Mouse (Mus musculus): ENCODE measurements around the gene Gpr157. TPM values are rescaled to one million over a fixed set of nuclear protein-coding genes. Genes with fewer than 3 reads are reported as not detected.

The Gpr157 gene
- total and polyA plus RNA-seq, 3 experiments: 0.19 to 0.88 TPM; not detected in 1

- H3K27me3 ChIP-seq (ENCODE audit: control insufficient read depth in 1 of 2, insufficient read depth in 2 of 2, low read length in 2 of 2): peaks cover 0 to 2% of the 10 kb centered on the region in 2 experiments; a peak in 2 of 4 replicates
- H3K79me2 ChIP-seq (ENCODE audit: control insufficient read depth, insufficient read depth, low read length, poor library complexity): no peaks in the 10 kb centered on the region
- no peaks in the 10 kb centered on the region for H3K9me3 ChIP-seq (replicated peaks; ENCODE audit: insufficient read depth, low read length)
- no peak overlapping the region for H3K27ac ChIP-seq (ENCODE audit: control insufficient read depth, low read depth, low read length)
- no peaks in the 10 kb centered on the region for H3K36me3 ChIP-seq (ENCODE audit: control insufficient read depth in 1 of 2, insufficient read depth in 2 of 2, low read length in 2 of 2)
- TF ChIP-seq ZC3H11A (IDR thresholded peaks at IDR 0.05; ENCODE audit: low read depth, low read length) (no peak), TBP (IDR thresholded peaks at IDR 0.05; ENCODE audit: low read depth, low read length) (no peak), BHLHE40 (IDR thresholded peaks at IDR 0.05; ENCODE audit: borderline replicate concordance, low read depth, low read length) (no peak), EP300 (IDR thresholded peaks at IDR 0.05; ENCODE audit: low read depth in 1 of 2, low read length in 2 of 2) (no peak), POLR2A (IDR thresholded peaks at IDR 0.05; ENCODE audit: control insufficient read depth in 1 of 2, insufficient read depth in 1 of 2, low read depth in 1 of 2, low read length in 2 of 2, poor library complexity in 1 of 2) (no peak), HCFC1 (IDR thresholded peaks at IDR 0.05; ENCODE audit: low read depth, low read length) (no peak), NELFE (IDR thresholded peaks at IDR 0.05; ENCODE audit: low read depth, low read length) (no peak), E2F4 (IDR thresholded peaks at IDR 0.05; ENCODE audit: borderline replicate concordance, low read depth, low read length) (no peak), MAX (IDR thresholded peaks at IDR 0.05; ENCODE audit: low read length) (no peak)
- H3K4me3 ChIP-seq (ENCODE audit: control insufficient read depth in 1 of 2, insufficient read depth in 1 of 2, low read depth in 2 of 2, low read length in 2 of 2): no peak overlapping the region
- H3K4me1 ChIP-seq (ENCODE audit: control insufficient read depth in 1 of 2, insufficient read depth in 2 of 2, low read length in 2 of 2): peaks cover 0 to 2% of the 10 kb centered on the region in 2 experiments; a peak in 1 of 4 replicates
- no peak for DNase-seq (ENCODE audit: low read depth, low spot score)
- H3K9ac ChIP-seq (ENCODE audit: control insufficient read depth, low read depth, low read length, poor library complexity, severe bottlenecking): no peak overlapping the region
These were observed 23.2 kb downstream of the Gpr157 start for GRCm38 (mm10) chr4:150110373-150110772.

- peak; percentile 61 for DNase-seq (ENCODE audit: low read depth, low spot score)
- peak overlapping the region in 1 of 2 experiments; percentile 36; a peak in 1 of 4 replicates for H3K4me3 ChIP-seq (ENCODE audit: control insufficient read depth in 1 of 2, insufficient read depth in 1 of 2, low read depth in 2 of 2, low read length in 2 of 2)
- no peak overlapping the region for H3K9ac ChIP-seq (ENCODE audit: control insufficient read depth, low read depth, low read length, poor library complexity, severe bottlenecking)
These were observed 25.7 kb downstream of the Gpr157 start for GRCm38 (mm10) chr4:150112867-150113266.

GRCm38 (mm10) chr4:150114505-150115061 lies 27.4 kb downstream of the Gpr157 start:
- H3K9me3 ChIP-seq (replicated peaks; ENCODE audit: insufficient read depth, low read length): no peaks in the 10 kb centered on the region
- no peak overlapping the region for H3K27ac ChIP-seq (ENCODE audit: control insufficient read depth, low read depth, low read length)
- H3K4me1 ChIP-seq (ENCODE audit: control insufficient read depth in 1 of 2, insufficient read depth in 2 of 2, low read length in 2 of 2): peaks cover 5 to 8% of the 10 kb centered on the region in 2 experiments
- DNase-seq (ENCODE audit: low read depth, low spot score): no peak
- peaks cover 0 to 6% of the 10 kb centered on the region in 2 experiments; a peak in 2 of 4 replicates for H3K36me3 ChIP-seq (ENCODE audit: control insufficient read depth in 1 of 2, insufficient read depth in 2 of 2, low read length in 2 of 2)
- H3K79me2 ChIP-seq (ENCODE audit: control insufficient read depth, insufficient read depth, low read length, poor library complexity): no peaks in the 10 kb centered on the region; the same call in 1 of the 2 replicates
- no peak overlapping the region for H3K9ac ChIP-seq (ENCODE audit: control insufficient read depth, low read depth, low read length, poor library complexity, severe bottlenecking)
- H3K4me3 ChIP-seq (ENCODE audit: control insufficient read depth in 1 of 2, insufficient read depth in 1 of 2, low read depth in 2 of 2, low read length in 2 of 2): no peak overlapping the region
- H3K27me3 ChIP-seq (ENCODE audit: control insufficient read depth in 1 of 2, insufficient read depth in 2 of 2, low read length in 2 of 2): no peaks in the 10 kb centered on the region; a peak in 1 of 4 replicates
- TF ChIP-seq RAD21 (IDR thresholded peaks at IDR 0.05; ENCODE audit: low read depth, low read length) (no peak), HCFC1 (IDR thresholded peaks at IDR 0.05; ENCODE audit: low read depth, low read length) (no peak), CHD2 (IDR thresholded peaks at IDR 0.05; ENCODE audit: low read length) (no peak), TCF12 (IDR thresholded peaks at IDR 0.05; ENCODE audit: low read depth, low read length) (no peak), UBTF (IDR thresholded peaks at IDR 0.05; ENCODE audit: borderline replicate concordance, insufficient read depth, low read depth, low read length) (no peak), ZC3H11A (IDR thresholded peaks at IDR 0.05; ENCODE audit: low read depth, low read length) (no peak), NELFE (IDR thresholded peaks at IDR 0.05; ENCODE audit: low read depth, low read length) (no peak), POLR2A (IDR thresholded peaks at IDR 0.05; ENCODE audit: control insufficient read depth in 1 of 2, insufficient read depth in 1 of 2, low read depth in 1 of 2, low read length in 2 of 2, poor library complexity in 1 of 2) (no peak), GABPA (IDR thresholded peaks at IDR 0.05; ENCODE audit: low read depth, low read length) (no peak), MXI1 (IDR thresholded peaks at IDR 0.05; ENCODE audit: low read depth, low read length) (no peak), MAX (IDR thresholded peaks at IDR 0.05; ENCODE audit: low read length) (no peak), ZMIZ1 (IDR thresholded peaks at IDR 0.05; ENCODE audit: low read depth, low read length) (no peak), RCOR1 (IDR thresholded peaks at IDR 0.05; ENCODE audit: low read depth, low read length) (no peak), CTCF (IDR thresholded peaks at IDR 0.05 in 2 of 3, conservative IDR thresholded peaks at IDR 0.05 in 1 of 3; ENCODE audit: control insufficient read depth in 1 of 3, insufficient read depth in 1 of 3, low read depth in 2 of 3, low read length in 3 of 3, poor library complexity in 1 of 3, severe bottlenecking in 1 of 3) (no peak), ZKSCAN1 (IDR thresholded peaks at IDR 0.05; ENCODE audit: low read depth, low read length) (no peak), MEF2A (IDR thresholded peaks at IDR 0.05; ENCODE audit: extremely low read depth, insufficient replicate concordance, low read depth, low read length, poor library complexity, severe bottlenecking) (no peak), SIN3A (IDR thresholded peaks at IDR 0.05; ENCODE audit: low read length) (no peak), GATA1 (IDR thresholded peaks at IDR 0.05; ENCODE audit: low read depth, low read length) (no peak)

More at GRCm38 (mm10) chr4:150112867-150113266, 25.7 kb downstream of the Gpr157 start:
- Histone ChIP-seq H3K4me1 (ENCODE audit: control insufficient read depth in 1 of 2, insufficient read depth in 2 of 2, low read length in 2 of 2) (peaks cover 0 to 2% of the 10 kb centered on the region in 2 experiments; a peak in 1 of 4 replicates), H3K27me3 (ENCODE audit: control insufficient read depth in 1 of 2, insufficient read depth in 2 of 2, low read length in 2 of 2) (no peaks in the 10 kb centered on the region; a peak in 1 of 4 replicates), H3K9me3 (replicated peaks; ENCODE audit: insufficient read depth, low read length) (no peaks in the 10 kb centered on the region), H3K36me3 (ENCODE audit: control insufficient read depth in 1 of 2, insufficient read depth in 2 of 2, low read length in 2 of 2) (no peaks in the 10 kb centered on the region), H3K27ac (ENCODE audit: control insufficient read depth, low read depth, low read length) (no peak overlapping the region), H3K79me2 (ENCODE audit: control insufficient read depth, insufficient read depth, low read length, poor library complexity) (no peaks in the 10 kb centered on the region)
- TF ChIP-seq UBTF (IDR thresholded peaks at IDR 0.05; ENCODE audit: borderline replicate concordance, insufficient read depth, low read depth, low read length): no peak
- TF ChIP-seq CTCF (IDR thresholded peaks at IDR 0.05 in 2 of 3, conservative IDR thresholded peaks at IDR 0.05 in 1 of 3; ENCODE audit: control insufficient read depth in 1 of 3, insufficient read depth in 1 of 3, low read depth in 2 of 3, low read length in 3 of 3, poor library complexity in 1 of 3, severe bottlenecking in 1 of 3): peak; percentile 66 to 92 (median 75)
- TF ChIP-seq RAD21 (IDR thresholded peaks at IDR 0.05; ENCODE audit: low read depth, low read length): peak; percentile 20
- peak; percentile 59 for TF ChIP-seq SMC3 (IDR thresholded peaks at IDR 0.05; ENCODE audit: low read depth, low read length)

Data from MEL (cell line).